Mouse (Mus musculus) forebrain, embryonic 16.5 days (tissue): Measurements from ENCODE around the gene Tmem211. TPM values are rescaled to one million over a fixed set of nuclear protein-coding genes. Genes with fewer than 3 reads are reported as not detected.

Experiments used
- ATAC-seq: fragments of 200-750 bp; cut with Nextera tagmentation; 2 replicates; pipeline ENCODE4 v1.8.0; 2017; ENCODE audit warnings: mild to moderate bottlenecking, moderate library complexity
- H3K27ac ChIP-seq: fragments of 300-500 bp; sonication (generic); 2 replicates; pipeline ENCODE4 v1.5.1; 2014; ENCODE audit warnings: low read length, control low read depth
- H3K27me3 ChIP-seq: fragments of 300-500 bp; sonication (generic); replicated peaks from 2 replicates; pipeline ENCODE4 v1.6.1; 2014; ENCODE audit warnings: low read length; ENCODE audit not compliant: control insufficient read depth, insufficient read depth
- H3K36me3 ChIP-seq: fragments of 300-500 bp; sonication (generic); 2 replicates; pipeline ENCODE4 v1.6.1; 2014; ENCODE audit not compliant: control insufficient read depth, insufficient read depth
- H3K4me1 ChIP-seq: fragments of 300-500 bp; sonication (generic); replicated peaks from 2 replicates; pipeline ENCODE4 v1.6.1; 2014; ENCODE audit warnings: low read length; ENCODE audit not compliant: control insufficient read depth, insufficient read depth
- H3K4me2 ChIP-seq: fragments of 300-500 bp; sonication (generic); 2 replicates; pipeline ENCODE4 v1.6.1; 2014; ENCODE audit warnings: mild to moderate bottlenecking, low read length, control low read depth
- H3K4me3 ChIP-seq: fragments of 300-500 bp; sonication (generic); replicated peaks from 2 replicates; pipeline ENCODE4 v1.5.1; 2014; ENCODE audit warnings: mild to moderate bottlenecking, low read length, control low read depth
- H3K9ac ChIP-seq: fragments of 300-500 bp; sonication (generic); replicated peaks from 2 replicates; pipeline ENCODE4 v1.6.1; 2014; ENCODE audit warnings: low read depth, low read length, control low read depth
- H3K9me3 ChIP-seq: fragments of 300-500 bp; sonication (generic); 2 replicates; pipeline ENCODE4 v1.6.1; 2016; ENCODE audit warnings: low read length; ENCODE audit not compliant: control insufficient read depth
- WGBS: fragments of 180-500 bp; shearing (Covaris S2); extraction: QIAGEN DNeasy Blood & Tissue Kit; methylation state at CpG from one replicate; pipeline ENCODE4 v1.1.7; 2014; 5-methylcytosine and 5-hydroxymethylcytosine counted together
- polyA plus RNA-seq: library from polyadenylated mRNA; unstranded; fragments of >200 nt; fragmentation: Nextera tagmentation; extraction: Ambion mirVana; gene quantifications from 2 replicates; pipeline ENCODE4 v1.2.1, GENCODE M21; 2015

Tmem211 gene
- polyA plus RNA-seq, result not detected in 2 replicates

- peak; percentile 84 for ATAC-seq
- H3K36me3 ChIP-seq, result no peaks in the 10 kb centered on the region
- H3K9ac ChIP-seq, result peak within 1 kb of the TSS; percentile 42
- H3K4me3 ChIP-seq, result peak within 1 kb of the TSS; percentile 25
- H3K4me2 ChIP-seq, result peak within 1 kb of the TSS; percentile 50
- no peaks in the 10 kb centered on the region for H3K9me3 ChIP-seq
- WGBS, result under 1% methylated on average over 13 of the region's 13 CpGs
- H3K27ac ChIP-seq, result no peak within 1 kb of the TSS
- no peaks in the 10 kb centered on the region for H3K27me3 ChIP-seq
- H3K4me1 ChIP-seq, result peaks cover 7% of the 10 kb centered on the region
Measured at GRCm38 (mm10) chr5:113226632-113227102, at the start of gene Tmem211. TSS of gene Tmem211 (plus strand) at chr5:113226909.

- no peaks in the 10 kb centered on the region for H3K9me3 ChIP-seq
- H3K27me3 ChIP-seq, result no peaks in the 10 kb centered on the region
- peak overlapping the region; percentile 26 for H3K9ac ChIP-seq
- peaks cover 10% of the 10 kb centered on the region for H3K4me1 ChIP-seq
- H3K36me3 ChIP-seq, result no peaks in the 10 kb centered on the region
- H3K4me2 ChIP-seq, result peak overlapping the region; percentile 55
- ATAC-seq, result no peak
- peak overlapping the region; percentile 20; the same call in 1 of the 2 replicates for H3K27ac ChIP-seq
- H3K4me3 ChIP-seq, result peak overlapping the region; percentile 33
- 3% methylated on average over 7 of the region's 9 CpGs for WGBS
Measured at GRCm38 (mm10) chr5:113179451-113179842, 47.3 kb upstream of the Tmem211 start.

- H3K4me3 ChIP-seq, result peak overlapping the region; percentile 33
- no peaks in the 10 kb centered on the region for H3K36me3 ChIP-seq
- 2% methylated on average over 24 of the region's 30 CpGs for WGBS
- peak overlapping the region; percentile 55 for H3K4me2 ChIP-seq
- H3K4me1 ChIP-seq, result peaks cover 10% of the 10 kb centered on the region
- no peaks in the 10 kb centered on the region for H3K27me3 ChIP-seq
- H3K9ac ChIP-seq, result peak overlapping the region; percentile 26
- peak overlapping the region; percentile 49 for H3K27ac ChIP-seq
- no peaks in the 10 kb centered on the region for H3K9me3 ChIP-seq
- peak; percentile 80 for ATAC-seq
Measured at GRCm38 (mm10) chr5:113179843-113180682, 46.6 kb upstream of the Tmem211 start.

- no peak overlapping the region for H3K4me2 ChIP-seq
- ATAC-seq, result no peak
- no peak overlapping the region for H3K9ac ChIP-seq
- peaks cover 10% of the 10 kb centered on the region for H3K4me1 ChIP-seq
- no peaks in the 10 kb centered on the region for H3K9me3 ChIP-seq
- H3K4me3 ChIP-seq, result no peak overlapping the region
- H3K27ac ChIP-seq, result 0 out of 2 replicates have a peak overlapping the region, but pooled peaks have one; percentile 49
- H3K27me3 ChIP-seq, result no peaks in the 10 kb centered on the region
- H3K36me3 ChIP-seq, result no peaks in the 10 kb centered on the region
- WGBS, result 84% methylated on average over 15 of the region's 15 CpGs
Measured at GRCm38 (mm10) chr5:113180755-113181154, 46.0 kb upstream of the Tmem211 start.

- Histone ChIP-seq H3K4me1 (peaks cover 10% of the 10 kb centered on the region), H3K4me3 (no peak overlapping the region), H3K9me3 (no peaks in the 10 kb centered on the region), H3K27ac (no peak overlapping the region), H3K27me3 (no peaks in the 10 kb centered on the region), H3K4me2 (no peak overlapping the region), H3K36me3 (no peaks in the 10 kb centered on the region), H3K9ac (no peak overlapping the region)
- WGBS, result 42% methylated on average over 6 of the region's 6 CpGs
- no peak for ATAC-seq
Measured at GRCm38 (mm10) chr5:113181441-113181840, 45.3 kb upstream of the Tmem211 start.

DNA sequence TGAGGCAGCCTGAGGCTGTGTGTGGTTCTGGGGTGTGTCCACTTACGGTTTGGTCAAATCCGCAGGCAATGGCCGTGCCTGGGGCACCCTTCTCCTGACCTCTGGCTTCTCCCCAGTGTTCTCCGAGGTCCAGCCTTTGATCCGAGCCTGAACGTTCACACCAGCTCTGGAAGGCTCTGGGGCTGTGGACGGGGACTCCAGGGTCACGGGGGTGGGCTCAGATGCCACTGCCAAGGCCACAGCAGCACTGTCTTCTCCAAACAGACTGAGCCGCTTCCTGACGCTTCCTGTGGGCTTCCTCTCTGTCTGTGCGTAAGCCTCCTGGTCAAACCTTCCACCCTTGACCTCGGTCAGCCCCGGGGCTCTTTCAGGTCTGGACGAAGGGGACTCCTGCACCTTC, 36.2 kb upstream of the Tmem211 start:
- WGBS, result 91% methylated on average over 14 of the region's 14 CpGs
- no peaks in the 10 kb centered on the region for H3K36me3 ChIP-seq
- ATAC-seq, result no peak

DNA sequence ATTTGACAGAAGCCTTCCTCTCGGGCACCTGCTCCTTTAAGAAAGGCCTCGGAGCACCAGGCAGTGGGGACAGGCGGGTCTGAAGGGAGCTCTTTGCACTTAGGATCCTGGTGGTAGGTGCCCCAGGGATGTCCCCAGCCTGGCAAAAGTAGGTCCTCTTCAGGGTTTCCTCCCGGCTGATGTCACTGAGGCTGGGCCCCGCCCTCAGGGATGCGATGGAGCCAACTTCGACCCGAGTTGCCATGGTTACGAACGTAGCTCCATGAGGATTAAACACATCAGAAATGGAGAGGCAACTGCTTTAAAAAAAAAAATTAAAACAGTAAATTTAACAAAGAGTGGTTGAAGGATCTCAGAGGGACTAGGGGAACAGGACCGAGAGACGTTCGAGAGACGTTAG, 34.8 kb upstream of the Tmem211 start:
- no peaks in the 10 kb centered on the region for H3K9me3 ChIP-seq
- peaks cover 19% of the 10 kb centered on the region for H3K4me1 ChIP-seq
- WGBS, result 61% methylated on average over 14 of the region's 14 CpGs
- no peaks in the 10 kb centered on the region for H3K27me3 ChIP-seq
- H3K27ac ChIP-seq, result no peak overlapping the region
- no peak overlapping the region for H3K4me3 ChIP-seq
- H3K4me2 ChIP-seq, result no peak overlapping the region
- no peak for ATAC-seq
- H3K36me3 ChIP-seq, result no peaks in the 10 kb centered on the region
- H3K9ac ChIP-seq, result no peak overlapping the region

More for the DNA sequence above, 36.2 kb upstream of the Tmem211 start:
- Histone ChIP-seq H3K27ac (no peak overlapping the region), H3K9me3 (no peaks in the 10 kb centered on the region), H3K4me2 (no peak overlapping the region), H3K27me3 (no peaks in the 10 kb centered on the region), H3K4me3 (no peak overlapping the region), H3K9ac (no peak overlapping the region), H3K4me1 (peaks cover 15% of the 10 kb centered on the region)

- no peak overlapping the region for H3K9ac ChIP-seq
- peak overlapping the region; percentile 54 for H3K27ac ChIP-seq
- 0 out of 2 replicates have a peak overlapping the region, but pooled peaks have one; percentile 13 for H3K4me3 ChIP-seq
- ATAC-seq, result peak; percentile 46
- peak overlapping the region; percentile 15; the same call in 1 of the 2 replicates for H3K4me2 ChIP-seq
- H3K36me3 ChIP-seq, result no peaks in the 10 kb centered on the region
- H3K9me3 ChIP-seq, result no peaks in the 10 kb centered on the region
- H3K4me1 ChIP-seq, result peaks cover 19% of the 10 kb centered on the region
- WGBS, result 84% methylated on average over 18 of the region's 18 CpGs
- H3K27me3 ChIP-seq, result no peaks in the 10 kb centered on the region
Measured at GRCm38 (mm10) chr5:113193762-113194161, 32.9 kb upstream of the Tmem211 start.

- peaks cover 22% of the 10 kb centered on the region for H3K4me1 ChIP-seq
- ATAC-seq, result peak; percentile 61
- 68% methylated on average over 12 of the region's 12 CpGs for WGBS
- peak overlapping the region; percentile 81 for H3K27ac ChIP-seq
- no peak overlapping the region for H3K9ac ChIP-seq
- H3K36me3 ChIP-seq, result no peaks in the 10 kb centered on the region
- no peaks in the 10 kb centered on the region for H3K9me3 ChIP-seq
- H3K4me2 ChIP-seq, result 0 out of 2 replicates have a peak overlapping the region, but pooled peaks have one; percentile 16
- no peaks in the 10 kb centered on the region for H3K27me3 ChIP-seq
- H3K4me3 ChIP-seq, result no peak overlapping the region
Measured at GRCm38 (mm10) chr5:113195451-113195850, 31.3 kb upstream of the Tmem211 start.
